Mouse (Mus musculus): ENCODE results near the gene Fli1.

DNA sequence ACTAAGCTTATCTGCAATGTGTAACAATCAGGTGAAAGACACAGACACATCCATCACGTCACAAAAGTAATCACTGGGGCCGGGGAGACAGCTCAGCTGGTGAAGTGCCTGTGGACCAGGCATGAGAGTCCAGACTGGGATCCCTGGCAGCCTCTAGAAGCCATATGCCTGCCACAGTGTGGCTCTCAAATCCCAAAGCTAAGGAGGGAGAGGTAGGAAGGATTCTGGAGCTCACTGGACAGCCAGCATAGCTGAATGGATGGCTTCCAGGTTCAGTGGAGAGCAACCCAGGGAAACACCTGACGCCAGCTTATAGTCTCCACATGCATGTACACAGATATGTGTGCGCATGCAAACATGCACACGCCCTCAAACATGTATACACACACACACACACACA, 93.9 kb downstream of the Fli1 start:
- TF ChIP-seq CTCF (IDR thresholded peaks at IDR 0.05; ENCODE audit: insufficient read depth, low read depth, low read length) (no peak), POLR2A (IDR thresholded peaks at IDR 0.05; ENCODE audit: insufficient read depth, low read depth, low read length) (no peak)

All from olfactory bulb, adult 2 months (tissue).